Mouse (Mus musculus) heart, postnatal 0 days (tissue): Measurements from ENCODE around the gene Jam2.

Source experiments
- CTCF ChIP-seq: IDR thresholded peaks from 2 replicates; pipeline ENCODE4 v1.5.1; 2016; ENCODE audit warnings: antibody characterized with exemption, control low read depth, low read depth
- EP300 ChIP-seq: IDR thresholded peaks from 2 replicates; pipeline ENCODE4 v1.6.1; 2016; ENCODE audit warnings: antibody characterized with exemption, low read depth

DNA sequence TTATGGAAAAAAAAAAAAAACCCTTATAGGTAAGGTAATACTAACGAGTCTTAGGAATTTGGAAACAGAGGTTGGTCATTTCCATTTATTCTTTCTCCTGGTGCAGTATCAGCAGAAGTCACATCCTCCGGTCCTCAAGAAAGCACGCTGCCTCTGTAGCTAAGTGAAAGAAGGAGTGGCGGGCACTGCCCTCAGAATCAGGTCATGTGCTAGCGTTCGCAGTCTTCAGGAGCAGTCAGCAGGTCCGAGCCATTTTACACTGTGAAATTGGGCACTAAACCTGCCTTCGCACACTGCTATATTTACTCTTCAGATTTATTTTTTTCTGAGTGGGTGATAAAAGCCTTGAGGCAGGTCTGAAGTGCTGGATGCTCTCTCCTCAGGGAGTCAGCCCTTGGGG lies 39.9 kb downstream of the Jam2 start:
- TF ChIP-seq CTCF (no peak), EP300 (no peak)
